Mouse (Mus musculus) c-Kit-negative CD71-positive TER-119-positive erythroid progenitor cells, embryonic 14.5 days (primary cell): ENCODE measurements around the gene Stac.

ENCODE experiments used
- DNase-seq: peaks from one replicate; pipeline ENCODE4 v3.0.0-alpha.2; 2013; ENCODE audit warnings: low read depth, low spot score

Gene Stac

GRCm38 (mm10) chr9:111515536-111515935 is 174.6 kb downstream of the Stac start:
- DNase-seq, result no peak

GRCm38 (mm10) chr9:111514586-111515473 is 175.3 kb downstream of the Stac start:
- DNase-seq, result no peak
